Mouse (Mus musculus): ENCODE measurements at regions not wholly inside any gene's neighbourhood (a gene's known extent, or its start where the extent isn't known, plus 50 kb on each side); places are given as distances from the start of the nearest gene placed in this dataset.

- Histone ChIP-seq H3K9me3 (replicated peaks) (no peaks in the 10 kb centered on the region), H3K4me1 (replicated peaks) (no peaks in the 10 kb centered on the region), H3K9ac (no peak overlapping the region), H3K36me3 (no peaks in the 10 kb centered on the region), H3K4me3 (replicated peaks) (no peak overlapping the region), H3K27ac (no peak overlapping the region), H3K4me2 (no peak overlapping the region), H3K27me3 (no peaks in the 10 kb centered on the region)
- DNase-seq: no peak
- WGBS (ENCODE audit: insufficient replicate concordance): 54% methylated on average over 3 of the region's 3 CpGs
- no peak for ATAC-seq (ENCODE audit: low read depth)
Measured at GRCm38 (mm10) chr12:56438384-56438783, 92.7 kb upstream of the Mbip start.

GRCm38 (mm10) chr12:56437975-56438374, 92.3 kb upstream of the Mbip start:
- no peak for DNase-seq
- no peaks in the 10 kb centered on the region for H3K9me3 ChIP-seq (replicated peaks)
- WGBS (ENCODE audit: insufficient replicate concordance): 65% methylated on average over 3 of the region's 3 CpGs

GRCm38 (mm10) chr12:56426681-56427246, 81.1 kb upstream of the Mbip start:
- Histone ChIP-seq H3K4me1 (replicated peaks) (no peaks in the 10 kb centered on the region), H3K4me3 (replicated peaks) (no peak overlapping the region), H3K27me3 (no peaks in the 10 kb centered on the region), H3K9ac (no peak overlapping the region), H3K36me3 (no peaks in the 10 kb centered on the region), H3K27ac (no peak overlapping the region), H3K9me3 (replicated peaks) (no peaks in the 10 kb centered on the region), H3K4me2 (no peak overlapping the region)
- 74% methylated on average over 9 of the region's 9 CpGs for WGBS (ENCODE audit: insufficient replicate concordance)
- ATAC-seq (ENCODE audit: low read depth): no peak
- no peak for DNase-seq

More at GRCm38 (mm10) chr12:56437975-56438374, 92.3 kb upstream of the Mbip start:
- no peak for ATAC-seq (ENCODE audit: low read depth)
- no peak overlapping the region for H3K27ac ChIP-seq
- H3K27me3 ChIP-seq: no peaks in the 10 kb centered on the region
- no peak overlapping the region for H3K4me2 ChIP-seq
- no peaks in the 10 kb centered on the region for H3K36me3 ChIP-seq
- H3K9ac ChIP-seq: no peak overlapping the region
- H3K4me3 ChIP-seq (replicated peaks): no peak overlapping the region
- H3K4me1 ChIP-seq (replicated peaks): no peaks in the 10 kb centered on the region

GRCm38 (mm10) chr12:56416106-56416505, 70.4 kb upstream of the Mbip start:
- no peaks in the 10 kb centered on the region for H3K27me3 ChIP-seq
- no peak overlapping the region for H3K4me2 ChIP-seq
- H3K4me1 ChIP-seq (replicated peaks): no peaks in the 10 kb centered on the region
- H3K9ac ChIP-seq: no peak overlapping the region
- H3K27ac ChIP-seq: no peak overlapping the region
- H3K9me3 ChIP-seq (replicated peaks): no peaks in the 10 kb centered on the region
- DNase-seq: no peak
- WGBS (ENCODE audit: insufficient replicate concordance): 65% methylated on average over 7 of the region's 7 CpGs
- H3K4me3 ChIP-seq (replicated peaks): no peak overlapping the region
- H3K36me3 ChIP-seq: no peaks in the 10 kb centered on the region
- no peak for ATAC-seq (ENCODE audit: low read depth)

GRCm38 (mm10) chr12:56414861-56415765, 69.4 kb upstream of the Mbip start:
- no peaks in the 10 kb centered on the region for H3K27me3 ChIP-seq
- no peaks in the 10 kb centered on the region for H3K9me3 ChIP-seq (replicated peaks)
- no peak for ATAC-seq (ENCODE audit: low read depth)
- WGBS (ENCODE audit: insufficient replicate concordance): 56% methylated on average over 8 of the region's 8 CpGs
- DNase-seq: no peak
- no peak overlapping the region for H3K27ac ChIP-seq
- no peaks in the 10 kb centered on the region for H3K4me1 ChIP-seq (replicated peaks)
- no peak overlapping the region for H3K9ac ChIP-seq
- no peaks in the 10 kb centered on the region for H3K36me3 ChIP-seq
- no peak overlapping the region for H3K4me3 ChIP-seq (replicated peaks)
- no peak overlapping the region for H3K4me2 ChIP-seq

GRCm38 (mm10) chr12:56405658-56406057, 60.0 kb upstream of the Mbip start:
- H3K9me3 ChIP-seq (replicated peaks): no peaks in the 10 kb centered on the region
- DNase-seq (no peak), ATAC-seq (ENCODE audit: low read depth) (no peak)
- H3K27ac ChIP-seq: no peak overlapping the region
- H3K27me3 ChIP-seq: no peaks in the 10 kb centered on the region
- H3K9ac ChIP-seq: no peak overlapping the region
- no peak overlapping the region for H3K4me2 ChIP-seq
- H3K4me1 ChIP-seq (replicated peaks): no peaks in the 10 kb centered on the region
- H3K4me3 ChIP-seq (replicated peaks): no peak overlapping the region
- 76% methylated on average over 5 of the region's 5 CpGs for WGBS (ENCODE audit: insufficient replicate concordance)
- H3K36me3 ChIP-seq: no peaks in the 10 kb centered on the region

GRCm38 (mm10) chr12:56404833-56405232, 59.1 kb upstream of the Mbip start:
- Histone ChIP-seq H3K27ac (no peak overlapping the region), H3K4me2 (no peak overlapping the region), H3K9me3 (replicated peaks) (no peaks in the 10 kb centered on the region), H3K9ac (no peak overlapping the region), H3K4me1 (replicated peaks) (no peaks in the 10 kb centered on the region), H3K4me3 (replicated peaks) (no peak overlapping the region), H3K27me3 (no peaks in the 10 kb centered on the region), H3K36me3 (no peaks in the 10 kb centered on the region)
- 30% methylated on average over 4 of the region's 4 CpGs for WGBS (ENCODE audit: insufficient replicate concordance)
- ATAC-seq (ENCODE audit: low read depth) (no peak), DNase-seq (peak; percentile 9)

- Histone ChIP-seq H3K9ac (no peak overlapping the region), H3K36me3 (no peaks in the 10 kb centered on the region), H3K4me3 (replicated peaks) (no peak overlapping the region), H3K4me2 (no peak overlapping the region), H3K4me1 (replicated peaks) (no peaks in the 10 kb centered on the region), H3K27ac (no peak overlapping the region), H3K9me3 (replicated peaks) (no peaks in the 10 kb centered on the region), H3K27me3 (no peaks in the 10 kb centered on the region)
- no peak for DNase-seq
- no peak for ATAC-seq (ENCODE audit: low read depth)
- 68% methylated on average over 2 of the region's 2 CpGs for WGBS (ENCODE audit: insufficient replicate concordance)
Measured at GRCm38 (mm10) chr12:56404262-56404661, 58.6 kb upstream of the Mbip start.

GRCm38 (mm10) chr12:56403626-56404025, 57.9 kb upstream of the Mbip start:
- Histone ChIP-seq H3K4me1 (replicated peaks) (no peaks in the 10 kb centered on the region), H3K36me3 (no peaks in the 10 kb centered on the region), H3K4me3 (replicated peaks) (no peak overlapping the region), H3K4me2 (no peak overlapping the region), H3K27me3 (no peaks in the 10 kb centered on the region), H3K9me3 (replicated peaks) (no peaks in the 10 kb centered on the region), H3K9ac (no peak overlapping the region), H3K27ac (no peak overlapping the region)
- DNase-seq (no peak), ATAC-seq (ENCODE audit: low read depth) (no peak)
- 49% methylated on average over 6 of the region's 6 CpGs for WGBS (ENCODE audit: insufficient replicate concordance)

GRCm38 (mm10) chr12:56402844-56403243, 57.1 kb upstream of the Mbip start:
- Histone ChIP-seq H3K9me3 (replicated peaks) (no peaks in the 10 kb centered on the region), H3K27me3 (no peaks in the 10 kb centered on the region), H3K9ac (no peak overlapping the region), H3K4me1 (replicated peaks) (no peaks in the 10 kb centered on the region), H3K4me3 (replicated peaks) (no peak overlapping the region), H3K27ac (no peak overlapping the region), H3K36me3 (no peaks in the 10 kb centered on the region), H3K4me2 (no peak overlapping the region)
- DNase-seq (no peak), ATAC-seq (ENCODE audit: low read depth) (no peak)
- WGBS (ENCODE audit: insufficient replicate concordance): 58% methylated on average over 6 of the region's 6 CpGs

GRCm38 (mm10) chr12:56402137-56402536, 56.4 kb upstream of the Mbip start:
- DNase-seq (no peak), ATAC-seq (ENCODE audit: low read depth) (no peak)
- Histone ChIP-seq H3K4me1 (replicated peaks) (no peaks in the 10 kb centered on the region), H3K27me3 (no peaks in the 10 kb centered on the region), H3K9ac (no peak overlapping the region), H3K4me2 (no peak overlapping the region), H3K4me3 (replicated peaks) (no peak overlapping the region), H3K9me3 (replicated peaks) (no peaks in the 10 kb centered on the region), H3K36me3 (no peaks in the 10 kb centered on the region), H3K27ac (no peak overlapping the region)
- 66% methylated on average over 7 of the region's 7 CpGs for WGBS (ENCODE audit: insufficient replicate concordance)
